Mouse (Mus musculus): ENCODE results near the gene Aff3.

Aff3 gene

DNA sequence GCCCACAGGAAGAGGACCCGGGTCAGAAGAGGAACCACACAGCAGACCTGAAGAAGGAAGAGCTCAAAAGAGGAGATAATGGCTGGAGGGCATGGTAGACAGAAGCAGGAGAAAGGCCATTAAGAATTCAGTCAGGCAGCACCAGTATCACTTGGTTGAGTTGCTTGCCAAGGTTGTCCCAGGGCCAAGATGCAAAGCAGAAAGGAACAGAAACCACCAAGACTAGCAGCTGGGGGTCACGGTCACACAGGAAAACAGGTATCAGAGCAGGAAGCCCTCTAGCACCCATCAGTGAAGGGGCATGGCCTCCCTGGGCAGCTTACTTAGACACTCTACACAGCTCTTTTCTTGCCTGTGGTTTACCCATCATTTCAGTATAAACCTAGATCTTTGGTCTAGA, 525.4 kb downstream of the Aff3 start:
- no peak for DNase-seq

DNA sequence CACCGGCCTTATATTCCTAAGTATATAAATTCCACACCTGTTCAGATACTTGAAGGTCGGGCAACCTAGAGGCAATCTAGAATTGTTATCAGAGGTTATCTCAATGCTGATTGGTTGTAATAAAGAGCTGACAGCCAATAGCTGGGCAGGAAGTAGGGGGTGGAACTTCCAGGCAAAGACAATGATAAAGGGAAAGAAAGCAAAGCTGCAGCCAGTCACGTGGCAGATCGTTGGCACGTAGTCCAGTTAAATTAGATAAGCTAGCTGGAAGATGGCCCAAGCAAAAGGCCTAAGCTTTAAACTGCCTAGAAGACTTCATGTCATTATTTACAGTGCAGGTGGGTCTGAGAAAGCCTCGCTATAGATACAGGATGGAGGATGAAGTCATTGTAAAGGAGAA, 531.8 kb downstream of the Aff3 start:
- DNase-seq: no peak

DNA sequence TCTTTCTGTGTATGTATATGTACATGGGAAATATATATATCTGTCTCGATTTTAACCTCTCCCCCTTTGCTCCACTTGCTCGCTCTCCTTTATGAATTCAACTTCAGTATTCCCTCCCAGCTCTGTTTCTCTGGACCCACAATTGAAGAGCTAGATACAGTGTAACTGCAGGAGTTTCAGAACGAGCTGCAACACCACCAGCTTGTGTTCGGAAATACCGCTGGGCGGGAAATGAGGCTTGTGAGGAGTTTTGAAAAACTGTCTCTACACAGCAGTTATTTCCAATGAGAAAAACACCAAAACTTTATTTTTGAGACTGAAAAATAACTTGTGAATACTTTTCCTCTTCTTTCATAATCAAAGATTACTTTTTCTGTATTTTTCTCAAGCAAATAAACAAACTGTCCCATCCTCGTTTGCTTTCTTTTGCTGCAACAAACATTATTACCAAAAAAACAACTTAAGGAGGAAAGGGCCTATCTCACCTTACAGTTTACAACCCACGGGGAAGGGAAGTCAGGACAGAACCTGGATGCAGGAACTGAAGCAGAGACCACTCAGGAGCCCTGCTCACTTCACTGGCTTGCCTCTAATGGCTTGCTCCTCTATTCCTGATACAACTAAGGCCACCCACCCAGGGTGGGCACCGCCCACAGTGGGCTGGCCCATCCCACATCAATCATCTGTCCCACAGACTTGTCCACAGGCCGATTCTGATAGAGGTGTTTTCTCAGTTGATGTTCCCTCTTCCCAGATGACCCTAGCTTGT, 533.9 kb downstream of the Aff3 start:
- no peak for DNase-seq

DNA sequence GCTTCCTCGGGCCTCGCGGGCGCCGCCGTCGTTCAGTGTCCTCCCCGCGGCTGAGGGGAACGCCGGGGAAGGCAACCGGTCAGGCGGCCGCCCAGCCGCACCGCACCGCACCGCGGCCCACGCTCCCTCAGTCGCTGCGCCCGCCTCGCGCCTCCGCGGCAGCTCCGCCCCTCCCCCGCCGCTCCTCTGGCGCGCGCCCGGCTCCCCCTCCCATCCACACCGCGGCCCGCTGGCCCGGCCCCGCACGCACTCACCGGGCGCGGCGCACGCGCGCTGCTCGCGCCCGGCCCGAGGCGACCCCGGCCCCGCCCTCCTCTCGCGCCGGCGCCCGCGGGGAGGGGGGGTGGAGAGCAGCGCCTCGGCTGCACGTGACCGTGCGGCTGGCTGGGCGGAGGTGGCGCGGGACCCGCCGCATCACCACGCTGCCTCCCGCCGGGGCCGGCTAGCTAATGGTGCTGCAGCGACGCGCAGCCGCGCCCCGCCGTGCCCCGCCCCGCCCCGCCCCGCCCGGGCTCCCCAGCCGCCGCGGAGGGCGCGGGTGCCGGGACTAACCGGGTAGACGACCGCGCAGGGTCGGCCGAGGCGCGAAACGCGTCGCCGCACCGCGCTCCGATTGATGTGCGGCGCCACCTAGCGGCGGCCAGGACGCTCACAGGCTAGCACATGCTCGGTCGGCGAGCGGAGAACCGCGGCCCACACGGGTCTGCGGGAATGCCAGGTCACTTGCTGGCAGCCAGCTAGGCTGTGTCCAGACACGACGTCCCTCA, 535.1 kb downstream of the Aff3 start, which contains the start of gene Rev1:
Gene Rev1 (minus strand): TSS at position 301 of the 767 bp plus-strand sequence.
- DNase-seq: peak; percentile 79 to 82

DNA sequence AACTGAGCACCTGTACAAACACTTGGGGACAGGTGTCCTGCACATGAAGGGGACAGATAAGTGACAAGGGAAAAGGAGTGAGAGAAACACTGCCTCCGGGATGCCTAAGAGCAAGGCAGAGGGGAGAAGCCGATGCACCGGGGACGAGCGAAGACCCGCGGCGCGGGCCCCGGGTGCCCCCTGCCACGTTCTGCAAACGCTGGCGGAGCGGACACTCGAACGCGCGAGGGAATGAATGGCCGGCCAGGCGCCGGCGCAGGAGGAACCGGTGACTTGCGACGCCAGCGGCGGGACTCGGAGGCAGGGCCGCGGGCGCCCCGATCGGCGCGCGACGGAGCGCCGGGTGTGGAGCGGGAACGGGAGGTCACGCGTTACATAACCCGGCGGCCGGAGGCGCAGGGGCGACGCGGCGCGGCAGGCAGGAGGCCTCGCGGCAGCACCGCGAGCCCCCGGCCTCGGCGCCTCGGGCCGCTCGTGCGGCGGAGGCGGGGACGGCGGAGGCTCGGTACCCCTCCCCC, 535.8 kb downstream of the Aff3 start:
- peak; percentile 32 to 46 for DNase-seq
